Mouse (Mus musculus) embryonic facial prominence, embryonic 11.5 days (tissue): ENCODE data around the gene Casp14. TPM values are rescaled to one million over a fixed set of nuclear protein-coding genes. Genes with fewer than 3 reads are reported as not detected.
A peak's percentile ranks its signal among the peaks of the same experiment; 100 is the strongest.

ENCODE experiments used
- ATAC-seq: fragments of 200-750 bp; cut with Nextera tagmentation; replicated peaks from 2 replicates; pipeline ENCODE4 v1.8.0; 2017; ENCODE audit warnings: low read depth; ENCODE audit not compliant: insufficient number of reproducible peaks, low FRiP score, low TSS enrichment
- DNase-seq: peaks from one replicate; pipeline ENCODE4 v3.0.0-alpha.2; 2015; ENCODE audit warnings: low spot score
- H3K27ac ChIP-seq: fragments of 300-500 bp; sonication (generic); replicated peaks from 2 replicates; pipeline ENCODE4 v1.5.1; 2014; ENCODE audit warnings: mild to moderate bottlenecking, low read depth, low read length, control low read depth
- H3K27me3 ChIP-seq: fragments of 300-500 bp; sonication (generic); 2 replicates; pipeline ENCODE4 v1.6.1; 2014; ENCODE audit warnings: mild to moderate bottlenecking, low read length, moderate library complexity, mixed read lengths; ENCODE audit not compliant: control insufficient read depth, insufficient read depth
- H3K36me3 ChIP-seq: fragments of 300-500 bp; sonication (generic); replicated peaks from 2 replicates; pipeline ENCODE4 v1.6.1; 2014; ENCODE audit warnings: low read depth, mild to moderate bottlenecking, low read length, moderate library complexity, mixed read lengths; ENCODE audit not compliant: control insufficient read depth, insufficient read depth
- H3K4me1 ChIP-seq: fragments of 300-500 bp; sonication (generic); 2 replicates; pipeline ENCODE4 v1.6.1; 2014; ENCODE audit warnings: low read length, mixed read lengths; ENCODE audit not compliant: control insufficient read depth, insufficient read depth
- H3K4me2 ChIP-seq: fragments of 300-500 bp; sonication (generic); 2 replicates; pipeline ENCODE4 v1.6.1; 2014; ENCODE audit warnings: low read depth, mild to moderate bottlenecking, control low read depth, low read length, moderate library complexity
- H3K4me3 ChIP-seq: fragments of 300-500 bp; sonication (generic); 2 replicates; pipeline ENCODE4 v1.5.1; 2014; ENCODE audit warnings: low read depth, low read length, control low read depth
- H3K9ac ChIP-seq: fragments of 300-500 bp; sonication (generic); replicated peaks from 2 replicates; pipeline ENCODE4 v1.6.1; 2014; ENCODE audit warnings: mild to moderate bottlenecking, control low read depth, low read length
- H3K9me3 ChIP-seq: fragments of 300-500 bp; sonication (generic); replicated peaks from 2 replicates; pipeline ENCODE4 v1.6.1; 2016; ENCODE audit warnings: mild to moderate bottlenecking, low read length, inconsistent platforms, mixed read lengths; ENCODE audit not compliant: control insufficient read depth
- WGBS: fragments of 180-500 bp; shearing (Covaris S2); extraction: QIAGEN DNeasy Blood & Tissue Kit; methylation state at CpG from one replicate; pipeline ENCODE4 v1.1.7; 2014; 5-methylcytosine and 5-hydroxymethylcytosine counted together
- polyA plus RNA-seq: library from polyadenylated mRNA; unstranded; fragments of >200 nt; fragmentation: Nextera tagmentation; extraction: Ambion mirVana; gene quantifications from 2 replicates; pipeline ENCODE4 v1.2.1, GENCODE M21; 2014

Casp14 gene
- polyA plus RNA-seq, 1 experiment from 2014 or later, result 0.24 TPM

DNA sequence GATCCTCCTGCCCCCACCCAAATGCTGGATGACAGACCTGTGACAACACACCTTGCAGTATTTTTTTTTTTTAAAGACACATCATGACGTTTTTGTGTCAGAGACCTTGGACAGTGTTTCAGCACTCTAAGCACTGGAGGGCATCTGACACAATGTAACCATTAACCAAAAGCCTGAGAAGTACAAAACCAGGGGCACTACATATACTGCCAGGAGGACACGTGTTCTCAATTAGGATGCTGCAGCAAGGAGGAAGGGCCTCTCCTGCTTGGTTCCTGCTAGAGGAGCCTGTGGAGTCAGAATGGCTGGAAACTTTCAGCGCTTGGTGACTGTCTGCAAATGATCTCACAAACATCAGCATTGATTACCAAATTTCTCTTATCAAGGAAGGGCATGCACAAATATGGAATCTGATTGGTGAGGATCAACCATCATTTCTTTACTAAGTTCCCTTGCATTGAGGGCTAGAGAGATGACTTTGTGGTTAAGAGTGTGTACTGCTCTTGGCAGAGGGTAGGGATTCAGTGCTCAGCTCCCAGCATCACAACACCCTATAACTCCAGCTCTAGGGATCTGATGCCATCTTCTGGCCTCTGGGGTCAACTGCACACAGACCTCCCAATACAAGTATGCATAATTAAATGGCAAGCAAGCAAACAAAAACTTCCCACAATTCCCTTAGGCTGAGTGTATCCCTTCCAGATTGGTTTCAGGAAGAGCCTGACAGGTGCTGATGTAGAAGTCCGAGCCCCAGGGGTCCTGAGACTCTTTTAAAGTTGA, 27.5 kb upstream of the Casp14 start:
- ATAC-seq (0 out of 2 replicates have a peak, but pooled peaks have one; percentile 57), DNase-seq (peak; percentile 77)
- no peaks in the 10 kb centered on the region for H3K27me3 ChIP-seq

DNA sequence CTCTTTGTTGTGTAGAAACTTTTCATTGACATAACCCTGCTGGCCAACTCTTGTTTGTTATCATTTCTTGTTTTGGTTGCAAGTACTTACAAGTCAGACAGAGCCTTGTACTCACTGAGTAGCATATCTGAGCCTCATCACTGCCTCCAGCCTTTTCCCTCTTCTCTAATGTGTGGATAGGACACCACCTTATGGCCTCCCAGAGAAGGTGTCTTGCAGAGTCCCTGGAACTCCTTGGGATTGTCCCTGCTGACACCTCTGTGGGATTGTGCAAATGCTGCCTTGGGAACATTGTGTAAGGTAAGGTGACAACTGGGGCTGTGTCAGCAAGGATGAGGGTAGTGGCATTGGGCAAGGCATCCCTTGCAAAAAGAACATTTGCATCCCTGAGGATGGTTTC, 25.6 kb upstream of the Casp14 start:
- H3K36me3 ChIP-seq, result no peaks in the 10 kb centered on the region
- H3K4me1 ChIP-seq, result peaks cover 2% of the 10 kb centered on the region; the same call in 1 of the 2 replicates
- H3K4me2 ChIP-seq, result no peak overlapping the region

More for the DNA sequence above, 27.5 kb upstream of the Casp14 start:
- H3K4me2 ChIP-seq, result no peak overlapping the region
- WGBS, result 29% methylated on average over 4 of the region's 4 CpGs
- H3K27ac ChIP-seq, result no peak overlapping the region
- peaks cover 2% of the 10 kb centered on the region; the same call in 1 of the 2 replicates for H3K4me1 ChIP-seq
- no peaks in the 10 kb centered on the region for H3K9me3 ChIP-seq
- H3K4me3 ChIP-seq, result no peak overlapping the region
- H3K9ac ChIP-seq, result no peak overlapping the region
- no peaks in the 10 kb centered on the region for H3K36me3 ChIP-seq

DNA sequence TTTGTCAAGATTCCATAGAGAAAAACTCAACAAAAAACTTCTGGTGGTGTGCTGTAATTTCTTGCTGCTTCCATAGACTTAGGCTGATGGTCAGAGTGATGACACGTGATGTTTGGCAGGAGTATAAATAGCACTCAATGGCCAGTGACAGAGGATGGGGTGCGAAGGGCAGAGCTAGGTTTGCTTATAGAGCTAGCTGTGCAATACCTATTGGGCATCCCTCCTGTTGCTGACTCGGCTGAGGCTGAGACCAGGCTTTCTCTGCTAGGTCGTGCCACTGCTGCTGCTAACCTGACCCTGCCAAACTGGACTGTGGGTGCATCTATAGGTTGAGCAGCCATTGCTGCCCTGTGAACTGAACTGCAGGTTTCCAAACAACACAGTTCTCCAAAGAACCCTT, 21.7 kb upstream of the Casp14 start:
- Histone ChIP-seq H3K9ac (no peak overlapping the region), H3K27me3 (no peaks in the 10 kb centered on the region), H3K4me3 (no peak overlapping the region), H3K27ac (no peak overlapping the region), H3K4me1 (no peaks in the 10 kb centered on the region), H3K9me3 (no peaks in the 10 kb centered on the region), H3K36me3 (no peaks in the 10 kb centered on the region), H3K4me2 (no peak overlapping the region)
- ATAC-seq, result no peak
- DNase-seq, result no peak
- 81% methylated on average over 4 of the region's 4 CpGs for WGBS

More for the DNA sequence above, 25.6 kb upstream of the Casp14 start:
- no peak overlapping the region for H3K9ac ChIP-seq
- H3K4me3 ChIP-seq, result no peak overlapping the region
- no peaks in the 10 kb centered on the region for H3K27me3 ChIP-seq
- no peak overlapping the region for H3K27ac ChIP-seq
- DNase-seq (no peak), ATAC-seq (no peak)
- no peaks in the 10 kb centered on the region for H3K9me3 ChIP-seq

DNA sequence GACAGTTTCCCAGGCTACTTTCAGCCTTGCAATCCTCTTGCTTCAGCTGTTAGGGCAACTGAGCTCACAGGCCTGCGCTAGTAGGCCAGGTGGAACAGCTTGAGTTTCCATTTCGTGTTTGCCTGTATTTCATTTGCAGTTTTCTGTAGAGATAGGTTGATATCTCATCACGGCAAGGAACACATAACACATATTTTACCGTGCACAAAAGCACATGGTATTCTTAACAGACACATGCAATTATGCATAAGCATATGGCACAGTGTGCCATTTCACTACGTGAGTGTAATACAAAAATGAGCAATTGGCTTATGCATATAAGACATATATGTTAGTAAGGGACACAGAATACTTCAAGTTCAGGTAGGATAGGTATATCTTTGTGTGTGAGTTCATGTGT, 9.8 kb upstream of the Casp14 start:
- Histone ChIP-seq H3K4me1 (no peaks in the 10 kb centered on the region), H3K27ac (no peak overlapping the region), H3K4me2 (no peak overlapping the region), H3K9me3 (no peaks in the 10 kb centered on the region), H3K4me3 (no peak overlapping the region), H3K9ac (no peak overlapping the region), H3K27me3 (no peaks in the 10 kb centered on the region), H3K36me3 (no peaks in the 10 kb centered on the region)
- DNase-seq (no peak), ATAC-seq (no peak)
- whole genome bisulfite sequencing, result 90% methylated on average over 5 of the region's 5 CpGs

DNA sequence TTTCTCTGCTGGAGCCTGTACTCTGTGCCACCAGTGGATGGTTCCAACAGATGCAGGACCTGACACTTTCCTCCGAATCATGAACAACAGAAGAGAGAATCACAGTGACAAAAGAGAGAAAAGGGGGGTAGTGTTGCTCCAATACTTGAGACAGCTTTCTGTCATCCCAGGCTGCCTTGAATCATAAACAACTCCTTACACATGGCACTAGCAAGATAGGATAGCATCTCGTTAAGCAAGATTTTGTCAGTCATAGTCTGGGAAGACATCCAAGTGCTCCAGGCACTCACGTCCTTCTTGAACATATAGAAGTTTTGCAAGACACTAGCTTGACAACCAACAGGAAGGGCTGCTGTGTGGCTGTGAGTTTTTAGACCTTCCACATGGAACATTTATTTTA, 8.9 kb upstream of the Casp14 start:
- Histone ChIP-seq H3K27ac (no peak overlapping the region), H3K4me3 (no peak overlapping the region), H3K4me2 (no peak overlapping the region), H3K9me3 (no peaks in the 10 kb centered on the region), H3K27me3 (no peaks in the 10 kb centered on the region), H3K4me1 (no peaks in the 10 kb centered on the region), H3K9ac (no peak overlapping the region), H3K36me3 (no peaks in the 10 kb centered on the region)
- DNase-seq (no peak), ATAC-seq (no peak)
- WGBS, result 69% methylated on average over 3 of the region's 3 CpGs

DNA sequence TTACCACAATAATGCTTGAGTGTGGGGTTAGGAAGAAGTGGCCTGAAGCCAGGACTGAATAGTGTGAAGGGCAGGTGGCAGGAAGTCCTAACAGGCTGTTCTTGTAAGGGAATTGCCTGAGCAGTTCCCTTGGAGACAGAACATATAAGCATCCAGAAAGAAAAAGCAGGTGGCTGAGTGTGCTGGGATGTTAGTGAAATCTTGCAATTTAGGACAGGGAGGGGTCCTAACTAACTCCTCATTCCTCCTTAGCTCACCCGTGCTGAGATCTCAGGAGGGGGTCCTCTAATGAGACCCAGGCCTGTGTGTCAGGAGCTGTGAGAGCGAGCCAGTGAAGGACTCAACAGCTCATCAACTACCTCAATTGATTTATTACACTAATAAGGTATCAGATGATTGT, 5.3 kb upstream of the Casp14 start:
- Histone ChIP-seq H3K9me3 (no peaks in the 10 kb centered on the region), H3K4me1 (no peaks in the 10 kb centered on the region), H3K27me3 (no peaks in the 10 kb centered on the region), H3K36me3 (no peaks in the 10 kb centered on the region), H3K27ac (no peak overlapping the region), H3K4me3 (no peak overlapping the region), H3K4me2 (no peak overlapping the region), H3K9ac (no peak overlapping the region)
- DNase-seq (no peak), ATAC-seq (no peak)
- 24% methylated on average over 2 of the region's 2 CpGs for whole genome bisulfite sequencing

DNA sequence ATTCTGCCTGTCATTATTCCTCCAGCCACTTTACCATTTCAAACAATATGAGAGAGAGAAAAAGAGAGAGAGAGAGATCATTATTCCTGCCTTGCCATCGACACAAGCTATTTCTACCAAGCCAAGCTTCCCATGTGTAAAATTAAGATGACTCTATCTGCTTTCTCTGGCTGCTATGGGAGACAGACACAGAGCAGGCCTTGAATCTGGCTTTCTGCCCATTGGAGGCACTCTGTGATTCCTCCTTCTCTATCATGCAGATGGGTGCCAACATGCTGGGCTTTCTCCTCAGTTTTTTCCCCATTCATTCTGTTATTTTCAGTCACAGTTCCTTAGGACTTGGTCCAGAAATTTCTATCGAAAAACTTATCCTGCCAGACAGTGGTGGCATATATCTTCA, 4.6 kb upstream of the Casp14 start:
- no peak overlapping the region for H3K9ac ChIP-seq
- no peaks in the 10 kb centered on the region for H3K36me3 ChIP-seq
- no peak for DNase-seq
- H3K27ac ChIP-seq, result no peak overlapping the region
- no peak for ATAC-seq
- H3K4me3 ChIP-seq, result no peak overlapping the region
- no peak overlapping the region for H3K4me2 ChIP-seq
- 83% methylated on average over 2 of the region's 2 CpGs for WGBS
- no peaks in the 10 kb centered on the region for H3K27me3 ChIP-seq
- no peaks in the 10 kb centered on the region for H3K9me3 ChIP-seq
- no peaks in the 10 kb centered on the region for H3K4me1 ChIP-seq

DNA sequence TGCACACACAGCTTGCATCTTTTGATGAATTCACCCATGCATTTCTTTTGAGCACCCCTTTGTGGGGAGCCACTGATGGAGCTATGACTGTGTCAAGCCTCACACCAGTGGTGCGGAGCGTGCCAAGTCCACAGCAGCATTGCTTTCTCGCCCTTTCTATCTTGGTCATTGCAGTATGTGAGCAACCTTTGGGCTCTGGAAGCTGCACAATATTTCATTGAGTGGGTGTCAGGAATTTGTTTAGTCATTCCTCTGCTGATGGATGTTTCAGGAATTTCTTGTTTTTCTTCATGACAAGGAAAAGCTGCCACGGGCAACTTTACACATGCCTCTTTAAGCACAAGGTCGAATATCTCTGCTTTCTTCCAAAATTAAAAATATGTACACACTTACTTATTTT, 3.9 kb upstream of the Casp14 start:
- no peak for DNase-seq
- no peaks in the 10 kb centered on the region for H3K36me3 ChIP-seq
- H3K9me3 ChIP-seq, result no peaks in the 10 kb centered on the region
- no peak overlapping the region for H3K4me2 ChIP-seq
- no peaks in the 10 kb centered on the region for H3K27me3 ChIP-seq
- no peak overlapping the region for H3K27ac ChIP-seq
- H3K4me1 ChIP-seq, result no peaks in the 10 kb centered on the region
- no peak overlapping the region for H3K4me3 ChIP-seq
- ATAC-seq, result no peak
- H3K9ac ChIP-seq, result no peak overlapping the region
- 85% methylated on average over 5 of the region's 5 CpGs for WGBS
